11 mouse cellular contexts compared by ENCODE assay signal in genomic region chr19:6116113-6116850, GRCm38 (mm10). TPM values are rescaled to one million over a fixed set of nuclear protein-coding genes. Genes with fewer than 3 reads are reported as not detected.
A peak's percentile ranks its signal among the peaks of the same experiment; 100 is the strongest.
DNase-seq lines count a peak whose midpoint lies in the region; ATAC-seq and TF ChIP-seq lines count a peak whose summit lies in the region.
"Had no signal": no experiment of that assay in that cellular context is flagged by ENCODE, and none has a peak within 500 bp of the region (broad histone marks: within the 10 kb centered on the region; RNA-seq: fewer than 3 reads in every experiment).

No protein-coding gene starts in this region.

- peak; percentile 58 for DNase-seq in cerebellum, adult 11-12 months
- DNase-seq in cerebellum, postnatal 36 days = no peak
- no peak for DNase-seq in lung, embryonic 14.5 days
- no peak for DNase-seq in lung, postnatal 25 days (ENCODE audit: low spot score)
- no peak for DNase-seq in layer of hippocampus, postnatal 14 days (ENCODE audit: low spot score in 2 of 2)
- no peak for DNase-seq in embryo, embryonic 9.5 days (ENCODE audit: extremely low spot score)

- H3K4me3 ChIP-seq in lung, embryonic 14.5 days (ENCODE audit: low read depth, low read length) = peak overlapping the region; percentile 81
- peak overlapping the region; percentile 94 for H3K4me3 ChIP-seq in intestine, embryonic 15.5 days (replicated peaks)
- H3K4me3 ChIP-seq in myocyte = peak overlapping the region; percentile 53

- peak overlapping the region; percentile 85 for H3K4me2 ChIP-seq in lung, embryonic 14.5 days
- peak overlapping the region; percentile 88 for H3K4me2 ChIP-seq in intestine, embryonic 15.5 days (replicated peaks)
- H3K4me2 ChIP-seq in myocyte (ENCODE audit: low read depth) = peak overlapping the region; percentile 89

- no peak overlapping the region for H3K27ac ChIP-seq in lung, embryonic 14.5 days (ENCODE audit: low read depth)
- no peak overlapping the region for H3K27ac ChIP-seq in intestine, embryonic 15.5 days

- peak overlapping the region; percentile 29 for H3K9ac ChIP-seq in lung, embryonic 14.5 days
- peak overlapping the region; percentile 20; the same call in 1 of the 2 replicates for H3K9ac ChIP-seq in intestine, embryonic 15.5 days

- H3K9me3 ChIP-seq in lung, embryonic 14.5 days (ENCODE audit: low read depth, low read length) = no peaks in the 10 kb centered on the region
- H3K9me3 ChIP-seq in intestine, embryonic 15.5 days = no peaks in the 10 kb centered on the region

- H3ac ChIP-seq in myocyte (ENCODE audit: control insufficient read depth, insufficient read length) = no peak overlapping the region

- no peak for TF ChIP-seq CTCF in lung, embryonic 14.5 days (IDR thresholded peaks at IDR 0.05; ENCODE audit: low read depth)

- peaks cover 43% of the 10 kb centered on the region for H3K36me3 ChIP-seq in lung, embryonic 14.5 days (ENCODE audit: insufficient read depth)
- H3K36me3 ChIP-seq in intestine, embryonic 15.5 days = peaks cover 22% of the 10 kb centered on the region
- peaks cover 6% of the 10 kb centered on the region for H3K36me3 ChIP-seq in myocyte (ENCODE audit: control insufficient read depth, insufficient read depth)

- H3K79me2 ChIP-seq in myocyte (ENCODE audit: control insufficient read depth, insufficient read depth) = peaks cover 14% of the 10 kb centered on the region

- WGBS in lung, embryonic 14.5 days = 89% methylated on average over 15 of the region's 15 CpGs
- WGBS in intestine, embryonic 15.5 days = 92% methylated on average over 15 of the region's 15 CpGs

- H3K27me3 ChIP-seq in lung, embryonic 14.5 days (ENCODE audit: insufficient read depth, low read length) = no peaks in the 10 kb centered on the region
- no peaks in the 10 kb centered on the region for H3K27me3 ChIP-seq in intestine, embryonic 15.5 days (replicated peaks)
- H3K27me3 ChIP-seq in myocyte (ENCODE audit: control insufficient read depth, insufficient read depth, insufficient read length) = no peaks in the 10 kb centered on the region

- H3K4me1 ChIP-seq in lung, embryonic 14.5 days (ENCODE audit: insufficient read depth) = peaks cover 13% of the 10 kb centered on the region
- H3K4me1 ChIP-seq in intestine, embryonic 15.5 days (replicated peaks) = peaks cover 28% of the 10 kb centered on the region

- ATAC-seq in lung, embryonic 14.5 days (ENCODE audit: insufficient read depth) = no peak
- no peak for ATAC-seq in intestine, embryonic 15.5 days

- no peak for TF ChIP-seq POLR2A in myocyte (IDR thresholded peaks at IDR 0.05; ENCODE audit: insufficient read length, low read depth)

TF ChIP-seq in myocyte, 11 proteins besides CTCF, POLR2A, EP300 and RAD21:
- TF ChIP-seq TCF3 (IDR thresholded peaks at IDR 0.05; ENCODE audit: insufficient read length, low read depth) (no peak), REST (IDR thresholded peaks at IDR 0.05; ENCODE audit: insufficient read depth, insufficient read length) (no peak), TCF12 (IDR thresholded peaks at IDR 0.05; ENCODE audit: insufficient read depth, poor library complexity, severe bottlenecking) (no peak), MYOD1 (IDR thresholded peaks at IDR 0.05; ENCODE audit: control insufficient read depth in 1 of 3, insufficient read length in 2 of 3, low read depth in 2 of 3) (no peak), MYOG (IDR thresholded peaks at IDR 0.05; ENCODE audit: control insufficient read depth in 1 of 3, insufficient read depth in 1 of 3, insufficient read length in 2 of 3, low read depth in 2 of 3) (no peak), MAX (IDR thresholded peaks at IDR 0.05; ENCODE audit: low read depth) (no peak)

RNA-seq across cellular contexts. Expression of gene Sac3d1, which starts 2.2 kb away (rescaled TPM):
- 55.2 and 56.5 TPM in 2 replicates for polyA plus RNA-seq in lung, embryonic 14.5 days (2014; fragmentation: Nextera tagmentation; extraction: Ambion mirVana)
- 44.3 and 44.7 TPM in 2 replicates for polyA plus RNA-seq in intestine, embryonic 15.5 days (2015; fragmentation: Nextera tagmentation; extraction: Ambion mirVana)
- 27.5 TPM for polyA plus RNA-seq in myocyte (2012; fragmentation: generic; extraction: Trizol)
- total RNA-seq in layer of hippocampus, postnatal 14 days (2021) = 10 to 100 TPM; 16.8 to 18.2 TPM

RNA-seq across cellular contexts. Expression of gene Naaladl1, which starts 10.7 kb away (rescaled TPM):
- polyA plus RNA-seq in lung, embryonic 14.5 days (2014; fragmentation: Nextera tagmentation; extraction: Ambion mirVana) = 0.51 and 0.57 TPM in 2 replicates
- polyA plus RNA-seq in intestine, embryonic 15.5 days (2015; fragmentation: Nextera tagmentation; extraction: Ambion mirVana) = 28.9 and 38.8 TPM in 2 replicates
- polyA plus RNA-seq in myocyte (2012; fragmentation: generic; extraction: Trizol) = 0.11 TPM
- not detected for total RNA-seq in layer of hippocampus, postnatal 14 days (2021)

RNA-seq across cellular contexts. Expression of gene Snx15, which starts 11.8 kb away (rescaled TPM):
- polyA plus RNA-seq in lung, embryonic 14.5 days (2014; fragmentation: Nextera tagmentation; extraction: Ambion mirVana) = 28.6 and 35.3 TPM in 2 replicates
- 31.7 and 33.8 TPM in 2 replicates for polyA plus RNA-seq in intestine, embryonic 15.5 days (2015; fragmentation: Nextera tagmentation; extraction: Ambion mirVana)
- 18.5 TPM for polyA plus RNA-seq in myocyte (2012; fragmentation: generic; extraction: Trizol)
- 10 to 100 TPM; 42.3 to 43.7 TPM for total RNA-seq in layer of hippocampus, postnatal 14 days (2021)

RNA-seq across cellular contexts. Expression of gene AC131692.1, which starts 22.1 kb away (rescaled TPM):
- polyA plus RNA-seq in lung, embryonic 14.5 days (2014; fragmentation: Nextera tagmentation; extraction: Ambion mirVana) = 0.68 TPM in 1 of 2 replicates, not detected in the other
- polyA plus RNA-seq in intestine, embryonic 15.5 days (2015; fragmentation: Nextera tagmentation; extraction: Ambion mirVana) = 0.18 and 0.37 TPM in 2 replicates
- 0.07 TPM for polyA plus RNA-seq in myocyte (2012; fragmentation: generic; extraction: Trizol)
- total RNA-seq in layer of hippocampus, postnatal 14 days (2021) = not detected
- polyA plus RNA-seq: cortical plate, adult 2 months; limb, embryonic 11.5 days; small intestine, adult 2 months had no signal

RNA-seq across cellular contexts. Expression of gene Batf2, which starts 24.5 kb away (rescaled TPM):
- 0.18 and 0.28 TPM in 2 replicates for polyA plus RNA-seq in lung, embryonic 14.5 days (2014; fragmentation: Nextera tagmentation; extraction: Ambion mirVana)
- 0.80 and 1.3 TPM in 2 replicates for polyA plus RNA-seq in intestine, embryonic 15.5 days (2015; fragmentation: Nextera tagmentation; extraction: Ambion mirVana)
- polyA plus RNA-seq in myocyte (2012; fragmentation: generic; extraction: Trizol) = 0.05 TPM
- under 1 TPM in 1 of 2 experiments, not detected in 1; 0.39 TPM for total RNA-seq in layer of hippocampus, postnatal 14 days (2021)
- polyA plus RNA-seq: limb, embryonic 11.5 days had no signal

Comparison
In these comparisons a context has a peak if more than half of its experiments do, and no peak if none do; other contexts are left out.
1. RNA of gene Naaladl1, which starts 10.7 kb away (polyA plus RNA-seq): 28.9 to 38.8 TPM in intestine, embryonic 15.5 days; 0.51 to 0.57 TPM in lung, embryonic 14.5 days and 0.11 TPM in myocyte (single experiment); every median in the first group is over 10 times any median in the second.
2. Peak in every context shown above with its lines, with median percentiles within 50 percentile points of each other: H3K4me2 ChIP-seq and H3K4me3 ChIP-seq.